ENCODE assay signal across 10 mouse cellular contexts in the genomic region with DNA sequence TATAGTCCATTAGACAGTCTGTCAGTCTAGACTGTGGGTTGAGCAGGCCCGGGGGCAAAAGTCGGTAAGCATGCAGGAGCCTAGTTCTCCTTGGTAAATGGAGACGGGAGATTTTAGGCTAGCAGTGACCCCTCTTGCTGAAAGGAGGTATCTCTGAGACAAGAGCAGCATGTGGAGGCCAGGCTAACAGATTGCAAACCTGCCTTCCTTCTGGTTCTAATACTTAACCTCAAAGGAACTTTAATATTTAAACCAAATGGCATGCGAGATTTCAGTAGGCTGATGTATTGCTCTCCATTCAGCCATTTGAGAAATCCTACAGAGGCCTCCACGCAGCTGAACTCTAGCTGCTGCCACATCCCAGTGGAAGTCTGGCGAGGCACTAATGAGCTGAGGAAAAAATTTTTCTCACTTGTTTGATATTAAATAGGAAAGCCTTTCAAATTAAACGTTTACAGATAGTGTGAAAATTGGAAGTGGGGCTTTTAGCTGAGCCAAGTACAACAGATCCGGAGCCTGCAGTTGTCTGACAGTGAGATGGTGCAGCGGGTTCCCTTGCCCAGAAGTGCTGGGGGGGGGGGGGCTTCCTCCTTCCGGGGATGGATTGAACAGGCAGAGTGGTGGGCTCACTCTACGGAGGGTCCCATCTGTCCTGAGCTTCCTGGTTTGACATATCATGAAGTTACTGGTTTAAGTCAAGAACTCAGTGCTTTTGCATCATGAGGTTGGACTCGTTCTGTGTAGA.
DNase-seq lines count a peak whose midpoint lies in the region; ATAC-seq and TF ChIP-seq lines count a peak whose summit lies in the region.
"Had no signal": no experiment of that assay in that cellular context is flagged by ENCODE, and none has a peak within 500 bp of the region (broad histone marks: within the 10 kb centered on the region; RNA-seq: fewer than 3 reads in every experiment).

No protein-coding gene starts in this region.

- DNase-seq in kidney, adult 18-20 months, result no peak
- no peak for DNase-seq in Patski (ENCODE audit: low read depth, low spot score)
- DNase-seq in embryo, embryonic 11 days, result peak; percentile 50
- peak; percentile 43 for DNase-seq in limb, embryonic 14.5 days (ENCODE audit: low spot score)
- no peak for DNase-seq in thymus, postnatal 14 days
- DNase-seq in frontal cortex, postnatal 25 days (ENCODE audit: low spot score in 2 of 2), result no peak
- DNase-seq: cerebellum, adult 11-12 months; heart, adult 2 months; thymus, postnatal 4 days had no signal

- no peaks in the 10 kb centered on the region for H3K36me3 ChIP-seq in kidney, embryonic 15.5 days
- H3K36me3 ChIP-seq in limb, embryonic 14.5 days (ENCODE audit: control insufficient read depth, insufficient read depth, low read length), result no peaks in the 10 kb centered on the region

- H3K4me2 ChIP-seq in kidney, embryonic 15.5 days, result no peak overlapping the region
- no peak overlapping the region for H3K4me2 ChIP-seq in limb, embryonic 14.5 days (replicated peaks; ENCODE audit: low read depth, low read length, severe bottlenecking)

- no peak for TF ChIP-seq POLR2A in limb, embryonic 14.5 days (IDR thresholded peaks at IDR 0.05; ENCODE audit: borderline replicate concordance, extremely low read depth, insufficient read depth, insufficient read length)

- H3K4me1 ChIP-seq in kidney, embryonic 15.5 days, result peaks cover 23% of the 10 kb centered on the region
- H3K4me1 ChIP-seq in limb, embryonic 14.5 days (ENCODE audit: control insufficient read depth, insufficient read depth, low read length), result peaks cover 11% of the 10 kb centered on the region

- H3K9ac ChIP-seq in kidney, embryonic 15.5 days, result no peak overlapping the region
- no peak overlapping the region for H3K9ac ChIP-seq in limb, embryonic 14.5 days (ENCODE audit: low read depth, low read length, severe bottlenecking)

- WGBS in kidney, embryonic 15.5 days, result 43% methylated on average over 12 of the region's 12 CpGs
- 31% methylated on average over 12 of the region's 12 CpGs for WGBS in limb, embryonic 14.5 days

- H3K27me3 ChIP-seq in kidney, embryonic 15.5 days, result 0 out of 2 replicates have a peak, but pooled peaks cover 4% of the 10 kb centered on the region
- H3K27me3 ChIP-seq in Patski, result no peaks in the 10 kb centered on the region
- no peaks in the 10 kb centered on the region for H3K27me3 ChIP-seq in limb, embryonic 14.5 days (ENCODE audit: control insufficient read depth, insufficient read depth, low read length)

- no peak overlapping the region for H3K4me3 ChIP-seq in kidney, embryonic 15.5 days (replicated peaks)
- no peak overlapping the region for H3K4me3 ChIP-seq in limb, embryonic 14.5 days (replicated peaks; ENCODE audit: low read length)
- H3K4me3 ChIP-seq: heart, adult 2 months had no signal

- CTCF ChIA-PET in Patski (lab: Charles Lee), result no interaction called here

- POLR2A ChIA-PET in Patski (lab: Charles Lee), result no interaction called here

- in situ Hi-C loops in Patski (cut with MboI; ENCODE audit: low pct_unique_long_range_greater_than_20kb), result loop anchor here (25.0 kb wide), 1 partner anchor 279 kb away; no protein-coding TSS in a partner anchor

- TF ChIP-seq CTCF in Patski (IDR thresholded peaks at IDR 0.05), result peak; percentile 21

- no peak overlapping the region for H3K27ac ChIP-seq in kidney, embryonic 15.5 days
- no peak overlapping the region for H3K27ac ChIP-seq in limb, embryonic 14.5 days (replicated peaks; ENCODE audit: low read depth, low read length)
- H3K27ac ChIP-seq: heart, adult 2 months had no signal

- H3K9me3 ChIP-seq in kidney, embryonic 15.5 days (replicated peaks), result no peaks in the 10 kb centered on the region
- no peaks in the 10 kb centered on the region for H3K9me3 ChIP-seq in limb, embryonic 14.5 days (ENCODE audit: control insufficient read depth, low read length)

- peak; percentile 74 for ATAC-seq in kidney, embryonic 15.5 days (replicated peaks; ENCODE audit: low FRiP score)
- ATAC-seq in Patski, result no peak
- ATAC-seq in limb, embryonic 14.5 days (ENCODE audit: low FRiP score, low read depth), result peak; percentile 50

Comparison
In these comparisons a context has a peak if more than half of its experiments do, and no peak if none do; other contexts are left out.
1. DNase-seq: peak in embryo, embryonic 11 days (single experiment) and limb, embryonic 14.5 days (single experiment); none in kidney, adult 18-20 months (single experiment), Patski (single experiment), thymus, postnatal 14 days (single experiment) and frontal cortex, postnatal 25 days (0 of 2).